Mouse (Mus musculus) cerebellum, adult 2 months (tissue): ENCODE data around the gene Cadm1. TPM values are rescaled to one million over a fixed set of nuclear protein-coding genes. Genes with fewer than 3 reads are reported as not detected.

Experiments
- DNase-seq, 2 experiments: peaks; one replicate each; pipeline ENCODE4 v3.0.0; 2021
- H3K27ac ChIP-seq: fragments of 200-500 bp; 2 replicates; pipeline ENCODE4 v1.5.1; 2012; ENCODE audit warnings: low read length, control low read depth, inconsistent platforms; ENCODE audit not compliant: insufficient read depth
- H3K27me3 ChIP-seq: fragments of 200-500 bp; 2 replicates; pipeline ENCODE4 v1.6.1; 2012; ENCODE audit warnings: inconsistent platforms, mild to moderate bottlenecking, low read length, moderate library complexity; ENCODE audit not compliant: control insufficient read depth, insufficient read depth
- H3K4me1 ChIP-seq: fragments of 200-500 bp; 2 replicates; pipeline ENCODE4 v1.6.1; 2011; ENCODE audit warnings: low read length; ENCODE audit not compliant: control insufficient read depth, insufficient read depth
- H3K4me3 ChIP-seq: fragments of 200-500 bp; replicated peaks from 2 replicates; pipeline ENCODE3; 2011; ENCODE audit warnings: mild to moderate bottlenecking, low read depth, low read length, control low read depth; ENCODE audit not compliant: insufficient read depth
- CTCF ChIP-seq: fragments of 200-500 bp; IDR thresholded peaks from 2 replicates; pipeline ENCODE4 v1.5.1; 2011; ENCODE audit warnings: low read depth, mild to moderate bottlenecking, control low read depth, low read length, moderate library complexity, borderline replicate concordance; ENCODE audit not compliant: insufficient read depth
- POLR2A ChIP-seq: fragments of 200-500 bp; IDR thresholded peaks from 2 replicates; pipeline ENCODE4 v1.6.1; 2011; ENCODE audit warnings: low read length, control low read depth, borderline replicate concordance; ENCODE audit not compliant: insufficient read depth
- WGBS: fragments of 180-500 bp; shearing (Covaris S2); methylation state at CpG from one replicate; pipeline ENCODE4 v1.1.7; 2018; 5-methylcytosine and 5-hydroxymethylcytosine counted together
- polyA plus RNA-seq: library from polyadenylated mRNA; depleted of rRNA; stranded (reverse); fragments of >200 nt; gene quantifications from 2 replicates; pipeline ENCODE4 v1.2.3, GENCODE M21; 2012

The Cadm1 gene
- polyA plus RNA-seq, 1 experiment = 55.9 TPM

- no peak overlapping the region for H3K27ac ChIP-seq
- DNase-seq = no peak
- no peak overlapping the region for H3K4me3 ChIP-seq
- no peaks in the 10 kb centered on the region for H3K27me3 ChIP-seq
- H3K4me1 ChIP-seq = no peaks in the 10 kb centered on the region
- TF ChIP-seq POLR2A (no peak), CTCF (no peak)
- WGBS = 59% methylated on average over 5 of the region's 5 CpGs
Measured at GRCm38 (mm10) chr9:47771953-47772352, 242.0 kb downstream of the Cadm1 start.

- WGBS = 96% methylated on average over 6 of the region's 6 CpGs
- Histone ChIP-seq H3K4me1 (no peaks in the 10 kb centered on the region), H3K27me3 (no peaks in the 10 kb centered on the region), H3K4me3 (no peak overlapping the region), H3K27ac (no peak overlapping the region)
- no peak for DNase-seq
- TF ChIP-seq POLR2A (no peak), CTCF (no peak)
Measured at GRCm38 (mm10) chr9:47772750-47773149, 242.8 kb downstream of the Cadm1 start.

- TF ChIP-seq CTCF = no peak
- TF ChIP-seq POLR2A = no peak
- Histone ChIP-seq H3K4me3 (no peak overlapping the region), H3K27ac (no peak overlapping the region), H3K27me3 (no peaks in the 10 kb centered on the region), H3K4me1 (no peaks in the 10 kb centered on the region; the same call in 1 of the 2 replicates)
- 85% methylated on average over 9 of the region's 9 CpGs for WGBS
- DNase-seq = no peak
Measured at GRCm38 (mm10) chr9:47776941-47777919, 247.3 kb downstream of the Cadm1 start.

- Histone ChIP-seq H3K4me3 (no peak overlapping the region), H3K4me1 (no peaks in the 10 kb centered on the region; the same call in 1 of the 2 replicates), H3K27ac (no peak overlapping the region), H3K27me3 (no peaks in the 10 kb centered on the region)
- 52% methylated on average over 11 of the region's 11 CpGs for WGBS
- DNase-seq = no peak
- TF ChIP-seq CTCF (no peak), POLR2A (no peak)
Measured at GRCm38 (mm10) chr9:47778438-47778837, 248.5 kb downstream of the Cadm1 start.

- 80% methylated on average over 6 of the region's 6 CpGs for WGBS
- no peak for TF ChIP-seq CTCF
- no peak for TF ChIP-seq POLR2A
Measured at GRCm38 (mm10) chr9:47779291-47779690, 249.3 kb downstream of the Cadm1 start.

GRCm38 (mm10) chr9:47786642-47787041 is 256.7 kb downstream of the Cadm1 start:
- peaks cover 7% of the 10 kb centered on the region; the same call in 1 of the 2 replicates for H3K4me1 ChIP-seq
- WGBS = 93% methylated on average over 3 of the region's 3 CpGs
- H3K27me3 ChIP-seq = no peaks in the 10 kb centered on the region
- H3K4me3 ChIP-seq = no peak overlapping the region
- H3K27ac ChIP-seq = no peak overlapping the region
- TF ChIP-seq POLR2A = no peak
- TF ChIP-seq CTCF = no peak
- no peak for DNase-seq

More at GRCm38 (mm10) chr9:47779291-47779690, 249.3 kb downstream of the Cadm1 start:
- no peak for DNase-seq
- Histone ChIP-seq H3K4me1 (no peaks in the 10 kb centered on the region; the same call in 1 of the 2 replicates), H3K27ac (no peak overlapping the region), H3K4me3 (no peak overlapping the region), H3K27me3 (no peaks in the 10 kb centered on the region)

GRCm38 (mm10) chr9:47798478-47798877 is 268.5 kb downstream of the Cadm1 start:
- Histone ChIP-seq H3K4me3 (no peak overlapping the region), H3K4me1 (no peaks in the 10 kb centered on the region), H3K27ac (no peak overlapping the region), H3K27me3 (no peaks in the 10 kb centered on the region)
- TF ChIP-seq POLR2A = no peak
- no peak for TF ChIP-seq CTCF
- DNase-seq = no peak
- WGBS = 81% methylated on average over 5 of the region's 5 CpGs

GRCm38 (mm10) chr9:47801242-47801641 is 271.3 kb downstream of the Cadm1 start:
- Histone ChIP-seq H3K27ac (no peak overlapping the region), H3K27me3 (no peaks in the 10 kb centered on the region), H3K4me3 (no peak overlapping the region), H3K4me1 (no peaks in the 10 kb centered on the region)
- 80% methylated on average over 4 of the region's 4 CpGs for WGBS
- TF ChIP-seq CTCF (no peak), POLR2A (no peak)
- no peak for DNase-seq
